Comparison of ENCODE assay signal across 8 mouse cellular contexts in genomic region chr2:18938923-18939329, GRCm38 (mm10). TPM values are rescaled to one million over a fixed set of nuclear protein-coding genes. Genes with fewer than 3 reads are reported as not detected.
DNase-seq lines count a peak whose midpoint lies in the region; ATAC-seq and TF ChIP-seq lines count a peak whose summit lies in the region.
"Had no signal": no experiment of that assay in that cellular context is flagged by ENCODE, and none has a peak within 500 bp of the region (broad histone marks: within the 10 kb centered on the region; RNA-seq: fewer than 3 reads in every experiment).

No protein-coding gene starts in this region.

- no peak for TF ChIP-seq EP300 in liver, postnatal 0 days (IDR thresholded peaks at IDR 0.05; ENCODE audit: low read depth)

- no peak overlapping the region for H3K4me2 ChIP-seq in liver, postnatal 0 days (ENCODE audit: low read depth, low read length)

- no peaks in the 10 kb centered on the region for H3K9me3 ChIP-seq in liver, postnatal 0 days (ENCODE audit: low read length)
- H3K9me3 ChIP-seq in G1E (replicated peaks), result no peaks in the 10 kb centered on the region
- H3K9me3 ChIP-seq in megakaryocyte, embryonic 14.5 days, result no peaks in the 10 kb centered on the region

- no peak overlapping the region for H3K4me3 ChIP-seq in liver, postnatal 0 days (ENCODE audit: low read depth, low read length)
- H3K4me3 ChIP-seq in G1E (ENCODE audit: low read depth, low read length), result peak overlapping the region; percentile 45; the same call in 1 of the 2 replicates
- peak overlapping the region; percentile 62 for H3K4me3 ChIP-seq in megakaryocyte, embryonic 14.5 days (replicated peaks)

- H3K27me3 ChIP-seq in liver, postnatal 0 days (ENCODE audit: insufficient read depth, low read length), result no peaks in the 10 kb centered on the region
- H3K27me3 ChIP-seq in G1E (ENCODE audit: insufficient read depth, low read length), result no peaks in the 10 kb centered on the region
- no peaks in the 10 kb centered on the region for H3K27me3 ChIP-seq in megakaryocyte, embryonic 14.5 days (replicated peaks)

- TF ChIP-seq CTCF in liver, postnatal 0 days (IDR thresholded peaks at IDR 0.05; ENCODE audit: low read depth), result no peak
- TF ChIP-seq CTCF in G1E (IDR thresholded peaks at IDR 0.05; ENCODE audit: low read depth, low read length), result no peak

- H3K36me3 ChIP-seq in liver, postnatal 0 days (replicated peaks; ENCODE audit: insufficient read depth, low read length), result no peaks in the 10 kb centered on the region
- peaks cover 43% of the 10 kb centered on the region for H3K36me3 ChIP-seq in G1E (replicated peaks)
- H3K36me3 ChIP-seq in megakaryocyte, embryonic 14.5 days (replicated peaks; ENCODE audit: low read length), result peaks cover 41% of the 10 kb centered on the region

- no peak overlapping the region for H3K27ac ChIP-seq in liver, postnatal 0 days (ENCODE audit: low read depth)

- WGBS in liver, postnatal 0 days (ENCODE audit: insufficient replicate concordance), result 10% methylated on average over 8 of the region's 8 CpGs

- DNase-seq in liver (peak; percentile 32), G1E (ENCODE audit: low spot score) (peak; percentile 49)
- no peak for DNase-seq in liver, postnatal 0 days
- DNase-seq in kidney, adult 8-10 months, result no peak
- DNase-seq in kidney, postnatal 4 days, result no peak

- H3K4me1 ChIP-seq in liver, postnatal 0 days (ENCODE audit: insufficient read depth), result peaks cover 59% of the 10 kb centered on the region
- H3K4me1 ChIP-seq in G1E (ENCODE audit: insufficient read depth, low read depth, low read length), result peaks cover 96% of the 10 kb centered on the region
- peaks cover 100% of the 10 kb centered on the region for H3K4me1 ChIP-seq in megakaryocyte, embryonic 14.5 days

- ATAC-seq in liver, postnatal 0 days, result no peak
- peak; percentile 24 for ATAC-seq in G1E (ENCODE audit: extremely low read depth, insufficient number of reproducible peaks, low FRiP score, poor library complexity, severe bottlenecking)
- ATAC-seq in common myeloid progenitor, adult 5-6 weeks (replicated peaks; ENCODE audit: low read depth, poor library complexity, severe bottlenecking), result peak; percentile 59

- no peak overlapping the region for H3K9ac ChIP-seq in liver, postnatal 0 days (replicated peaks)

RNA-seq across cellular contexts. Expression of gene Pip4k2a, which starts 59.0 kb away (rescaled TPM):
- 6.7 and 8.0 TPM in 2 replicates for polyA plus RNA-seq in liver, postnatal 0 days (2015; fragmentation: Nextera tagmentation; extraction: Ambion mirVana)
- 102 and 173 TPM in 2 replicates for total RNA-seq in G1E (2014; fragmentation: Nextera tagmentation)
- total RNA-seq in G1E (2017), result 56.5 and 72.3 TPM in 2 replicates
- polyA plus RNA-seq in G1E (2012), result 21.1 and 33.9 TPM in 2 replicates
- 30.1 and 51.8 TPM in 2 replicates for total RNA-seq in common myeloid progenitor, adult 5-6 weeks (2017)
- polyA plus RNA-seq in megakaryocyte, embryonic 14.5 days (2012; ENCODE audit: insufficient read depth, low replicate concordance), result 1.6 and 39.5 TPM in 2 replicates

RNA-seq across cellular contexts. Expression of gene 4930426L09Rik, which starts 59.2 kb away (rescaled TPM):
- 0.21 and 0.24 TPM in 2 replicates for polyA plus RNA-seq in liver, postnatal 0 days (2015; fragmentation: Nextera tagmentation; extraction: Ambion mirVana)
- total RNA-seq in G1E (2014; fragmentation: Nextera tagmentation), result 8.7 and 13.8 TPM in 2 replicates
- total RNA-seq in G1E (2017), result 1.6 and 2.0 TPM in 2 replicates
- 0.23 and 0.36 TPM in 2 replicates for polyA plus RNA-seq in G1E (2012)
- total RNA-seq in common myeloid progenitor, adult 5-6 weeks (2017), result not detected in 2 replicates
- polyA plus RNA-seq in megakaryocyte, embryonic 14.5 days (2012; ENCODE audit: insufficient read depth, low replicate concordance), result 0.43 TPM in 1 of 2 replicates, not detected in the other
- total RNA-seq: liver, adult 2 months had no signal

Comparison
In these comparisons a context has a peak if more than half of its experiments do, and no peak if none do; other contexts are left out.
1. DNase-seq: peak in liver (single experiment) and G1E (single experiment); none in liver, postnatal 0 days (single experiment), kidney, adult 8-10 months (0 of 2) and kidney, postnatal 4 days (0 of 2).